Mouse (Mus musculus) telencephalon, adult 2 months (tissue): ENCODE data around the gene Ptprm.
A peak's percentile ranks its signal among the peaks of the same experiment; 100 is the strongest.

ENCODE experiments used
- DNase-seq: peaks from one replicate; pipeline ENCODE4 v3.0.0-alpha.2; 2011; ENCODE audit warnings: low read depth, low spot score

Ptprm gene

GRCm38 (mm10) chr17:67215326-67215725 is 138.9 kb downstream of the Ptprm start:
- no peak for DNase-seq

GRCm38 (mm10) chr17:67213711-67214110 is 140.5 kb downstream of the Ptprm start:
- DNase-seq, result no peak

DNA sequence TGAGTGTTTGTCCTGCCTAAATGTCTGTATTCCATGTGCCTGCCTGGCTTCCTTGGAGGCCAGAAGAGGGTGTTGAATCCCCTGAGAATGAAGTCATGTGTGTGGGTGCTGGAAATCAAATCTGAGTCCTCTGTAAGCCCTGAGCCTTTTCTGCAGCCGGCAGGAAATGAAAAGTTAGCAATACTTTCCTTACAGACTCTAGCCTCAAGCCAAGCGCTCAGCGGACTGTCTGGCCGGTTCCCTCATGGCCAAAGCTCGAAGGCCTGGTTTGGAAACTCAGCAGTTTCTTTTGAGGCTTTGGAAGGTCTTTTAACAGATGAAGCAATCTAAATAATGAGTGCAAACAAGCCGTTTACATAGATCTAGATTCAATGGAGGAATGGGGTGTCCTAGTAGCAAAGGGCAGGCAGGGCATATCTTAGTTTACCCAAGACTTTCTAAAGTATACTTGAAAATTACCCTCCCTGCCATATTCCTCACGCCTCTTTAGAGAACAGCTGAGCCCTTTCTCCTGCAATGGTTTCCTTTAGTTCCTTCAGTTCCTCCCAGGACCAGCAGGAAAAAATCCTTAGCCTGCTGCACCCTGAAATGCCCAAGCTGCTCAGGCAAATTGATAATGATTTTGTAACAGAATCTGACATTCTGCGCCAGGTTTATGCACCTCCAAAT is 144.4 kb downstream of the Ptprm start:
- DNase-seq, result no peak

GRCm38 (mm10) chr17:67208600-67208999 is 145.7 kb downstream of the Ptprm start:
- DNase-seq, result no peak

DNA sequence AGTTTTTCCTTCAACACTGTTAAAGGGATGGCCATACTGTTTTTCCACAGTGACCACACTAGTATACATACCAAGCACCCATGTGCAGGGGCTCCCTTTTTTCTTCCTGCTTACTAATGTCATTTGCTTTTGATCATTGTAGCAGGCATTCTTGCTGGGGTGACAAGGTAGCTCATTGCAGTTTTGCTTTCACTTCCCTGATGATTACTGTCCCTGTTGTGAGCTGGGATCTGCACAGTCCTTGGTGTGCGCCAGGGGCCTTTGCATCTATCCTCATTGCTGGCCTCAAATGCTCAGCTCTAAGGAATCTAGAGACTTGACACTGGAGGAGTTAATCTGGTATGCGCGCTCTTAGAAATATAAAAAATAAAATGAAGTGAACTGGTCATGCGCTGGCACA is 147.3 kb downstream of the Ptprm start:
- no peak for DNase-seq

DNA sequence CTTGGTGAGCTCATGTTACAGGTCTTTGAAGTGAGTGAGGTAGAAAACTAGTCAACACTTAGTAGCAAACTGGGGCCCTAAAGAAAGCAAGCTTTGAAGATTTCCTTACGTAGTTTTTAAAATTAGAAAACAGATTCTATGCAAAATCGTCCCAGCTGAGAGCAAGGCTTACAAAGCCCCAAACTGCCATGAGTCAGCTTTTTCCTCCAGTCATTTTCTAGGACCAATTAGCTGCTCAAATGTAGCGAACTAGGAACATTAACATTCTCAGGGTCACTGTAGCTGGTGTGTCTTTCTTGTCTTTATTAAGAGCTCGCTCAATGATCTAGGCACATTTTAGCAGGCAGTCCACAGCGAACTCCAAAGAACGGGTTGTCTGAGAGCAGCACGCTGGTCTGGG is 153.1 kb downstream of the Ptprm start:
- DNase-seq, result no peak

DNA sequence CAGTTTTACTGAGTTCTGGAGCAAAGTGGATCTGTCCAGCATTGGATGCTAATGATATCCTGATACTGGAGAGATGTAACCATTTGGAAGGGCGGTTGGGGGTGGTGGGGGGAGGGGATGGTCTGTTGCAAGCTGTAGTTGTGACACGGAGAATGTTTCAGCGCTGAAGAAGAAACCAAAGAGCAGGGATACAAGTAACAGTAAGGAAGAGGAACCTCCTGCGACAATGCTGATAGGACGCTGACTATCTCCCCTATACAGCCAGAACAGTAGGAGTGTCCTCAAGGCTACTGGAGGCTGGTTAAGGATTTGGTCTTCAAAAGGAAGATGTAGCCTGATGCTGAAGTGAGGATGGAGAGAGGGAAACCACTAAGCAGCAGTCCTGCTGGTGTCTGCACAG is 160.5 kb downstream of the Ptprm start:
- DNase-seq, result no peak

DNA sequence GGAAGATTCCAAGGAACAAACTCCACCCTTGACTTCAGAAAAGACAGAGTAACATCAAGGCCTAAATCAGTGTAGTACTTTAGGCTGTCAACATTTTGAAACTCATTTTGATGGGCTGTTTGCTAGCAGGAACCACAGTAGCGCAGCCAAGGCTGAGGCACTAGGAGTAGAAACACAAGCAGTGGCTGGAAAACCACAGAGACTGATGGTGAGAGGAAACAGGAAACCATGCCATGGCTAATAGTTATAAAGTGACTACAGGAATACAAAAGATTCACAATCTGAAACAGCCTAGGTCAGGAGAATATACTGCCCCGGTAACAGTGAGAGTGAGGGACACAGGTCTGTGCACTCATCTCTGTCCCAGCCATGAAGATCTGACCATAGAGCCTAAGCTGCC is 165.7 kb downstream of the Ptprm start:
- DNase-seq, result no peak

GRCm38 (mm10) chr17:67186879-67187278 is 167.4 kb downstream of the Ptprm start:
- no peak for DNase-seq

DNA sequence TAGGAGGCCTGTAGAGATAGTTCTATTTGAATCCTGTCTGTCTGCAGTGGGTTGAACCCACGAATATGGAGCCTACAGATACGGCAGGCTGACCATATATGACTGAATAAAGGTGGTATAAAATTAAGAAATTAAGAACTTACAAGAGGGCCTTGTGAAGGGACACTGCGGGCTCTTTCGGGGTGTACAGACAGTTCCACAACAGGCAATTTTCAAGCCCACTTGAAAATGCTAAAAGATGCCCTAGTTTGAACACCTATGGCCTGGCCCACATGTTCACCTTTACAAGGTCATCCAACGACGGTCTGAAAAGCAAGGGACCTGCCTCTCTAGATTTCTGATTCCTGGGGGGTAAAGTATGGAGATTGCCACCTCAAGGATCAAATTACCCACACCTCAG is 168.3 kb downstream of the Ptprm start:
- DNase-seq, result no peak

GRCm38 (mm10) chr17:67179446-67179845 is 174.8 kb downstream of the Ptprm start:
- no peak for DNase-seq

- no peak for DNase-seq
Observed at GRCm38 (mm10) chr17:67178686-67179265, 175.5 kb downstream of the Ptprm start.

- DNase-seq, result peak; percentile 41
Observed at GRCm38 (mm10) chr17:67175836-67176235, 178.4 kb downstream of the Ptprm start.

DNA sequence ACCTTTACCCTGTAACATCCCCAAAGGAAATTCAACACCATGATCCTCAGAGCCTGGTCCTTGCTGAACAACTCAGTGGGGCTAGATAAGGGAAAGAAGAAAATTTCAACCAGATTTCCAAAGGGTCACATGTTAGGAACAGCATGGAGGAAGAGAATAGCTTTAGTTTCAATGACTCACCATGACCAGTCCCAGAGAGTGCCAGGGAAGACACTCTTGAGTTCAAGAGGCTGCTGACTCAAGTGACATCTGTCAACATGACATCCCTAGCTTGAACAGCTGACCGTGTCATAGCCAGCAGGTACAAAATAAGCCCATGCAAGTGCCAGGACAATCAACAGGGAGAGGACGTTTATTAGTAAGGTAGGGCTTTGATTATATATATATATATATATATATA is 182.9 kb downstream of the Ptprm start:
- no peak for DNase-seq

DNA sequence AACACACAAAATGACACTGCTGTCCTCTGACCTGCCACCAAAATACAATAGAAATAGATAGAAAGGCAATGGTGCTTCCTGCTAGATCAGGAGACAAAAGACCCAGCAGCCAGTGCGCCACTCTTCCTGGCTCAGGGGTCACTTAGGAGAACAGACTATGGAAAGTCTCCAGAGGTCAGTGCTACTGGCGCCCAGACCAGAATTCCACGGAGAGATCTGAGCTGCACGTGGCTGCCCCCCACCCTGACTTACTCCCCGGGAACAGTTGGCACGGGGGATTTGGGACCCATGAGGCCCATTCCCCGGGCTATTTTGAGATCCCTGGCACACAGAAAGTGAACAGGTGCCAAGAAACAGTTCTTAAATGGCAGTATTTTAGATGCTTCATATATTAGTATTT is 183.6 kb downstream of the Ptprm start:
- DNase-seq, result no peak

GRCm38 (mm10) chr17:67165876-67166275 is 188.4 kb downstream of the Ptprm start:
- DNase-seq, result no peak

DNA sequence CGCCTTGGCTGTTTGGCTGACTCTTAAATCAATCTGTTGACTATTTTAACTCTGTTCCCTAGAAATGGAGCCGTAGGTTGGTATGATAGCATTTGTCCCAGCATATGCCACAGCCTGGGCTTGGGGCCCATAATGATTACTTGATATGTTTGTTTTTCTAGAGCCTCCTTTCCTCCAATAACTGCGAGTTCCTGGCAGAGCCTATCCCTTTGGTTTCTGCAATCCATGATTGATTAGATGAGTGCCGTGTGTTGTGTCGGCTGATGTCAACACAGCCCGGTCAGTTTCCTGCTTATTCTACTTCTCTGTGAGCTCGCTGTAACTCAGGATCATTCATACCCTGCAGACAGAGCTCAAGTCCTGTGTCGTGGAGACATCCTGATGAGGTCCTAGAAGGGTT is 194.6 kb downstream of the Ptprm start:
- DNase-seq, result no peak

- DNase-seq, result no peak
Observed at GRCm38 (mm10) chr17:67157089-67157752, 197.0 kb downstream of the Ptprm start.

- no peak for DNase-seq
Observed at GRCm38 (mm10) chr17:67152218-67152617, 202.0 kb downstream of the Ptprm start.

- no peak for DNase-seq
Observed at GRCm38 (mm10) chr17:67150441-67150840, 203.8 kb downstream of the Ptprm start.

DNA sequence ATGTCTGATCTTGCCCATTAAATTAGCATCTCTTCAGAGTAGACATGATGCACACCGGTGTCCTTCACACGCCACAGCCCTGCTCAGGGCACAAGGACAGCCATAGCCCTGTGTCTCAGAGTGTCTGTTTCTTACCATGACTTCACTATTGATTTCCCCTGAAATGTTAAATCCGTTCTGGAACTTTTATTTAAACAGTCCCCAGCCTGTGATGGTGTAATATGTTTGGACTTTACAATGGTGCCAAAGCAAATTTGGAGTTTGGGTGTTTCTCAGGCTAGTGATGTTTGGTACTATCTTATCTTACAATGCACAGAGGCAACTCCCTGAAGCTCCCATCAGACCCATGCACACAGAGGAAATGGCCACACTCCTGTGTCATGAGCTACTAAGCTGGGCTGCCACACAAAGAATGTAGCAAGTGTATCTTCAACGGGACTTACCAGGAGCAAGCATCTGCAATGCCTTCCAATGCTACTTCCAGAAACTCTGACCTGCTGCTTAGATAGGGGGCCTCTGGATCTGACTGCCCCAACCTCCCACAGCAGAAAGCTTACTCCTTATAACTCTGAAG is 212.0 kb downstream of the Ptprm start:
- no peak for DNase-seq

DNA sequence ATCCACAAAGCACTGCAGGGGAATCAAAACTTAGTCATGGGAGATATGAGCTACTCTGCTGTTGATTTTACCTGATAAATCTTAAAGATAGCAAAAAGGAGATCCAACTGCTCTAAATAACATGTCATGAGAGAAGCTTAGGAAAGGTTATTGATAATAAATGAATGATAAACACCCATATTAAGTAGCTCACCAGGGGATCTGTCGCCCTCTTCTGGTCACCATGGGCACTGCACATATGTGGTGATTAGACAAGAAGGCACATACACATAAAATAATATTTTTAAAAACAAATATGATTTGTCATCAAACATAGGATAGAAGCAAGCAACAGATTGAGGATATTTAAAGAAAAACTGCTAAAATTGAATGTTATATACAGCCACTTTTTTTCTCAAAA is 213.8 kb downstream of the Ptprm start:
- no peak for DNase-seq

GRCm38 (mm10) chr17:67138981-67139380 is 215.3 kb downstream of the Ptprm start:
- no peak for DNase-seq
